Mouse (Mus musculus) ES-Bruce4 (cell line): Measurements from ENCODE around the gene Gna12.

Source experiments
- CTCF ChIP-seq: IDR thresholded peaks from one replicate; pipeline ENCODE4 v1.8.1; 2011; ENCODE audit warnings: low read depth, low read length
- EP300 ChIP-seq: IDR thresholded peaks from 2 replicates; pipeline ENCODE4 v1.6.1; 2011; ENCODE audit warnings: low read depth, low read length; ENCODE audit not compliant: insufficient read depth

DNA sequence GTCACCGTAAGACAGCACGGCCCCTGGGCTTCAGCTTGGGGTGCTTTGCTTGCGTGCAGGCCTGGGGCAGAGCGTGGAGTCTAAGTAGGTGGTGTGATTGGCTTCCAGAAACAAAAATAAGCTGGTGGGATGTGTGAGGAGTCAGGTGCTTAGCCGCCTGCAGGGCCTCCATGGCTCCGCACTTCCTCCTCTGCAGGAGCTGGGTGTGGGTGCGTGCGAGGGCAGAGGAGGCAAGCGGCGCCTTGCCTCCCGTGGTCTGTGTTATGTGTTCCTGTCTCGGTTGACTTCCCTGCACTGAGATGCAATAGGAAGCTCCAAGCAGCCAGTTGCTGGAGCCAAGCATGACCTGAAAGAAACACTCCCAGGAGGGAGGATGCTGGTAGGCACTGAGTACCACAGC is 90.4 kb downstream of the Gna12 start:
- TF ChIP-seq CTCF: no peak
- no peak for TF ChIP-seq EP300
